Mouse (Mus musculus): ENCODE measurements around the gene Eras.
"Not testable (repeated sequence)": the region's sequence is repeated elsewhere in the genome, so short reads cannot be mapped to it uniquely, and the experiment has no call there.

Gene Eras

GRCm38 (mm10) chrX:7910473-7910872 is 17.9 kb downstream of the Eras start:
- DNase-seq (ENCODE audit: low spot score in 2 of 2) = no peak

GRCm38 (mm10) chrX:7909242-7909641 is 19.2 kb downstream of the Eras start, which contains the start of gene Gm10490:
Gene Gm10490, plus strand, starts transcription at chrX:7909542.
- DNase-seq (ENCODE audit: low spot score in 2 of 2) = not testable (repeated sequence)

GRCm38 (mm10) chrX:7907735-7908134 is 20.7 kb downstream of the Eras start, which contains the start of gene Gm10491:
Gene Gm10491, minus strand, starts transcription at chrX:7907835.
- no peak for DNase-seq (ENCODE audit: low spot score in 2 of 2)

- no peak for DNase-seq (ENCODE audit: low spot score in 2 of 2)
Observed at GRCm38 (mm10) chrX:7904441-7904840, 24.0 kb downstream of the Eras start.

GRCm38 (mm10) chrX:7898880-7899874 is 29.2 kb downstream of the Eras start, which contains the start of the genes Pqbp1 and Timm17b:
Gene Pqbp1, minus strand, starts transcription at chrX:7899269.
Gene Timm17b, plus strand, starts transcription at chrX:7899357.
- peak; percentile 74 to 80 for DNase-seq (ENCODE audit: low spot score in 2 of 2)

GRCm38 (mm10) chrX:7898211-7898610 is 30.2 kb downstream of the Eras start:
- peak in 1 of 2 experiments; percentile 10 for DNase-seq (ENCODE audit: low spot score in 2 of 2)

- DNase-seq (ENCODE audit: low spot score in 2 of 2) = peak; percentile 47
Observed at GRCm38 (mm10) chrX:7883841-7884567, 44.4 kb downstream of the Eras start, which contains the start of gene Slc35a2. Gene Slc35a2, plus strand, starts transcription at chrX:7884028.

- DNase-seq (ENCODE audit: low spot score in 2 of 2) = peak; percentile 25 to 49
Observed at GRCm38 (mm10) chrX:7879819-7880218, 48.6 kb downstream of the Eras start.

- peak in 1 of 2 experiments; percentile 5 for DNase-seq (ENCODE audit: low spot score in 2 of 2)
Observed at GRCm38 (mm10) chrX:7878495-7878894, 49.9 kb downstream of the Eras start.

- peak; percentile 87 for DNase-seq (ENCODE audit: low spot score in 2 of 2)
Observed at GRCm38 (mm10) chrX:7878007-7878419, 50.4 kb downstream of the Eras start, which contains the start of gene Pim2. Gene Pim2, plus strand, starts transcription at chrX:7878262.

Measured in thymus, postnatal 10 days (tissue).